Mouse (Mus musculus): ENCODE measurements around the gene Inmt. TPM values are rescaled to one million over a fixed set of nuclear protein-coding genes. Genes with fewer than 3 reads are reported as not detected.

Inmt gene
- total and polyA plus RNA-seq, 3 experiments: not detected

GRCm38 (mm10) chr6:55199047-55199446, 24.2 kb upstream of the Inmt start:
- H3K79me2 ChIP-seq (replicated peaks; ENCODE audit: control insufficient read depth, extremely low read depth, insufficient read depth, poor library complexity, severe bottlenecking): no peaks in the 10 kb centered on the region
- H3K27ac ChIP-seq (ENCODE audit: insufficient read depth, low read depth): no peak overlapping the region
- no peak overlapping the region for H3K4me3 ChIP-seq (replicated peaks in 1 of 3; ENCODE audit: low read depth in 2 of 3, low read length in 2 of 3, poor library complexity in 1 of 3)
- dilution Hi-C loops (cut with MboI; ENCODE audit: extremely low pct_ligation_motif_present, extremely low pct_unique_long_range_greater_than_20kb, low sequenced_read_pairs): no loop called here
- H3K27me3 ChIP-seq (replicated peaks): peaks cover 32% of the 10 kb centered on the region
- in situ Hi-C loops (cut with MboI; ENCODE audit: low pct_ligation_motif_present, low pct_unique_long_range_greater_than_20kb, low sequenced_read_pairs): no loop called here
- H3K9ac ChIP-seq (ENCODE audit: insufficient read depth, low read depth): no peak overlapping the region
- H3K4me2 ChIP-seq (ENCODE audit: insufficient read depth, low read depth, poor library complexity, severe bottlenecking): no peak overlapping the region
- no peak for TF ChIP-seq ETS1 (conservative IDR thresholded peaks at IDR 0.05; ENCODE audit: low read depth, low read length)
- TF ChIP-seq POLR2A (IDR thresholded peaks at IDR 0.05; ENCODE audit: low read depth, low read length): no peak
- no peak for TF ChIP-seq USF2 (conservative IDR thresholded peaks at IDR 0.05; ENCODE audit: low read depth, low read length)
- no peak for TF ChIP-seq ZKSCAN1 (IDR thresholded peaks at IDR 0.05; ENCODE audit: borderline replicate concordance, low read depth, low read length)
- no peak for TF ChIP-seq MAFK (IDR thresholded peaks at IDR 0.05; ENCODE audit: insufficient replicate concordance, low read length)
- TF ChIP-seq MYC (IDR thresholded peaks at IDR 0.05; ENCODE audit: low read depth, low read length): no peak
- no peak for TF ChIP-seq SMC3 (IDR thresholded peaks at IDR 0.05; ENCODE audit: low read depth, low read length)
- TF ChIP-seq MAZ (IDR thresholded peaks at IDR 0.05; ENCODE audit: low read depth, low read length): no peak
- TF ChIP-seq TBP (conservative IDR thresholded peaks at IDR 0.05; ENCODE audit: low read depth, low read length): no peak
- no peak for TF ChIP-seq ZNF384 (IDR thresholded peaks at IDR 0.05; ENCODE audit: low read depth, low read length)
- no peak for TF ChIP-seq JUND (conservative IDR thresholded peaks at IDR 0.05; ENCODE audit: low read depth, low read length)
- TF ChIP-seq CHD1 (IDR thresholded peaks at IDR 0.05; ENCODE audit: low read depth, low read length): no peak
- no peak for TF ChIP-seq MXI1 (IDR thresholded peaks at IDR 0.05; ENCODE audit: low read depth, low read length)
- no peak for TF ChIP-seq GABPA (IDR thresholded peaks at IDR 0.05; ENCODE audit: insufficient replicate concordance, low read depth, low read length)
- H3K36me3 ChIP-seq (replicated peaks in 1 of 2; ENCODE audit: control insufficient read depth in 1 of 2, insufficient read depth in 1 of 2, low read length in 1 of 2): no peaks in the 10 kb centered on the region
- H3K4me1 ChIP-seq (ENCODE audit: control insufficient read depth in 1 of 2, insufficient read depth in 2 of 2): no peaks in the 10 kb centered on the region
- H3K9me3 ChIP-seq (replicated peaks; ENCODE audit: low read length): peaks cover 7% of the 10 kb centered on the region
- DNase-seq (ENCODE audit: extremely low read depth): no peak

- Histone ChIP-seq H3K27ac (ENCODE audit: insufficient read depth, low read depth) (no peak overlapping the region), H3K4me3 (replicated peaks in 1 of 3; ENCODE audit: low read depth in 2 of 3, low read length in 2 of 3, poor library complexity in 1 of 3) (no peak overlapping the region), H3K9me3 (replicated peaks; ENCODE audit: low read length) (peaks cover 9% of the 10 kb centered on the region), H3K27me3 (replicated peaks) (peaks cover 17% of the 10 kb centered on the region), H3K79me2 (replicated peaks; ENCODE audit: control insufficient read depth, extremely low read depth, insufficient read depth, poor library complexity, severe bottlenecking) (no peaks in the 10 kb centered on the region), H3K4me1 (ENCODE audit: control insufficient read depth in 1 of 2, insufficient read depth in 2 of 2) (no peaks in the 10 kb centered on the region), H3K36me3 (replicated peaks in 1 of 2; ENCODE audit: control insufficient read depth in 1 of 2, insufficient read depth in 1 of 2, low read length in 1 of 2) (no peaks in the 10 kb centered on the region), H3K4me2 (ENCODE audit: insufficient read depth, low read depth, poor library complexity, severe bottlenecking) (no peak overlapping the region), H3K9ac (ENCODE audit: insufficient read depth, low read depth) (no peak overlapping the region)
- in situ Hi-C loops (cut with MboI; ENCODE audit: low pct_ligation_motif_present, low pct_unique_long_range_greater_than_20kb, low sequenced_read_pairs): no loop called here
- TF ChIP-seq MYC (IDR thresholded peaks at IDR 0.05; ENCODE audit: low read depth, low read length) (no peak), CHD1 (IDR thresholded peaks at IDR 0.05; ENCODE audit: low read depth, low read length) (no peak), UBTF (IDR thresholded peaks at IDR 0.05; ENCODE audit: low read depth, low read length) (no peak), JUN (IDR thresholded peaks at IDR 0.05; ENCODE audit: insufficient read depth, low read depth, low read length) (no peak), EP300 (IDR thresholded peaks at IDR 0.05; ENCODE audit: low read length) (no peak), E2F4 (IDR thresholded peaks at IDR 0.05; ENCODE audit: insufficient replicate concordance, low read depth, low read length) (no peak), HCFC1 (IDR thresholded peaks at IDR 0.05; ENCODE audit: low read depth, low read length) (no peak), MXI1 (IDR thresholded peaks at IDR 0.05; ENCODE audit: low read depth, low read length) (no peak), NELFE (IDR thresholded peaks at IDR 0.05; ENCODE audit: low read depth, low read length) (no peak), CHD2 (IDR thresholded peaks at IDR 0.05; ENCODE audit: low read length) (no peak), POLR2AphosphoS2 (IDR thresholded peaks at IDR 0.05; ENCODE audit: low read depth, low read length) (no peak), JUND (conservative IDR thresholded peaks at IDR 0.05; ENCODE audit: low read depth, low read length) (no peak), BHLHE40 (IDR thresholded peaks at IDR 0.05; ENCODE audit: low read depth, low read length) (no peak), ETS1 (conservative IDR thresholded peaks at IDR 0.05; ENCODE audit: low read depth, low read length) (no peak), KAT2A (IDR thresholded peaks at IDR 0.05; ENCODE audit: insufficient replicate concordance, low read length) (no peak), PAX5 (IDR thresholded peaks at IDR 0.05; ENCODE audit: low read length) (no peak), NRF1 (IDR thresholded peaks at IDR 0.05; ENCODE audit: low read depth, low read length) (no peak)
- no peak for DNase-seq (ENCODE audit: extremely low read depth)
- dilution Hi-C loops (cut with MboI; ENCODE audit: extremely low pct_ligation_motif_present, extremely low pct_unique_long_range_greater_than_20kb, low sequenced_read_pairs): no loop called here
These were observed 18.3 kb upstream of the Inmt start for GRCm38 (mm10) chr6:55193171-55193570.

All from CH12.LX (cell line).